ENCODE assay signal across 22 mouse cellular contexts in genomic region chr19:4136463-4136862, GRCm38 (mm10). TPM values are rescaled to one million over a fixed set of nuclear protein-coding genes. Genes with fewer than 3 reads are reported as not detected.
A peak's percentile ranks its signal among the peaks of the same experiment; 100 is the strongest.
DNase-seq lines count a peak whose midpoint lies in the region; ATAC-seq and TF ChIP-seq lines count a peak whose summit lies in the region.
"Had no signal": no experiment of that assay in that cellular context is flagged by ENCODE, and none has a peak within 500 bp of the region (broad histone marks: within the 10 kb centered on the region; RNA-seq: fewer than 3 reads in every experiment).

No protein-coding gene starts in this region.

- in situ Hi-C loops in CH12.LX (cut with MboI; ENCODE audit: low pct_ligation_motif_present, low pct_unique_long_range_greater_than_20kb, low sequenced_read_pairs) = no loop called here

- TF ChIP-seq CTCF in CH12.LX (conservative IDR thresholded peaks at IDR 0.05 in 1 of 2, IDR thresholded peaks at IDR 0.05 in 1 of 2; ENCODE audit: low read depth in 2 of 2, low read length in 2 of 2) = peak; percentile 6 to 73; a peak in 3 of 4 replicates
- TF ChIP-seq CTCF in bone marrow, adult 2 months (IDR thresholded peaks at IDR 0.05; ENCODE audit: control insufficient read depth, insufficient read depth, low read length) = peak; percentile 32; the same call in 1 of the 2 replicates
- peak; percentile 48 for TF ChIP-seq CTCF in liver, postnatal 0 days (IDR thresholded peaks at IDR 0.05; ENCODE audit: low read depth)

- TF ChIP-seq EP300 in CH12.LX (IDR thresholded peaks at IDR 0.05; ENCODE audit: low read length) = no peak
- TF ChIP-seq EP300 in liver, postnatal 0 days (IDR thresholded peaks at IDR 0.05; ENCODE audit: low read depth) = no peak

- 80% methylated on average over 5 of the region's 5 CpGs for WGBS in bone marrow, adult 2 months
- 80% methylated on average over 5 of the region's 5 CpGs for WGBS in liver, postnatal 0 days (ENCODE audit: insufficient replicate concordance)
- 77% methylated on average over 5 of the region's 5 CpGs for WGBS in midbrain, embryonic 14.5 days

- peak; percentile 23 for TF ChIP-seq RAD21 in CH12.LX (IDR thresholded peaks at IDR 0.05; ENCODE audit: low read depth, low read length)

- H3K9ac ChIP-seq in CH12.LX (ENCODE audit: insufficient read depth, low read depth) = peak overlapping the region; percentile 7; the same call in 1 of the 2 replicates
- no peak overlapping the region for H3K9ac ChIP-seq in liver, postnatal 0 days (replicated peaks)
- no peak overlapping the region for H3K9ac ChIP-seq in midbrain, embryonic 14.5 days (replicated peaks; ENCODE audit: low read length)
- H3K9ac ChIP-seq: forebrain, embryonic 13.5 days; hindbrain, embryonic 13.5 days; intestine, embryonic 15.5 days; stomach, embryonic 15.5 days had no signal

- DNase-seq in CD4-positive, CD25-positive, alpha-beta regulatory T cell, adult 2 months (ENCODE audit: low read depth, low spot score) = peak; percentile 62
- peak; percentile 69 for DNase-seq in CH12.LX (ENCODE audit: extremely low read depth)
- no peak for DNase-seq in liver, postnatal 0 days
- no peak for DNase-seq in embryo, embryonic 10 days (ENCODE audit: low spot score)
- no peak for DNase-seq in lung, postnatal 10 days
- DNase-seq in midbrain, embryonic 14.5 days = no peak
- DNase-seq: adrenal gland, postnatal 25 days; cerebellum, adult 9-11 months; heart, postnatal 14 days; lung, adult 18-20 months; right cerebral cortex, adult 18-20 months had no signal

- dilution Hi-C loops in CH12.LX (cut with MboI; ENCODE audit: extremely low pct_ligation_motif_present, extremely low pct_unique_long_range_greater_than_20kb, low sequenced_read_pairs) = no loop called here

- peaks cover 36 to 91% of the 10 kb centered on the region in 2 experiments for H3K4me1 ChIP-seq in CH12.LX (ENCODE audit: control insufficient read depth in 1 of 2, insufficient read depth in 2 of 2)
- H3K4me1 ChIP-seq in bone marrow, adult 2 months (ENCODE audit: control insufficient read depth, insufficient read depth, low read length) = no peaks in the 10 kb centered on the region; the same call in none of the 2 replicates
- H3K4me1 ChIP-seq in liver, postnatal 0 days (ENCODE audit: insufficient read depth) = peaks cover 9% of the 10 kb centered on the region
- 0 out of 2 replicates have a peak, but pooled peaks cover 6% of the 10 kb centered on the region for H3K4me1 ChIP-seq in midbrain, embryonic 14.5 days (ENCODE audit: control insufficient read depth, insufficient read depth, low read length)
- H3K4me1 ChIP-seq: forebrain, embryonic 13.5 days; intestine, embryonic 15.5 days; limb, embryonic 10.5 days; stomach, embryonic 15.5 days had no signal

- peak overlapping the region in 1 of 3 experiments; percentile 8 for H3K4me3 ChIP-seq in CH12.LX (replicated peaks in 1 of 3; ENCODE audit: low read depth in 2 of 3, low read length in 2 of 3, poor library complexity in 1 of 3)
- H3K4me3 ChIP-seq in bone marrow, adult 2 months (replicated peaks; ENCODE audit: control insufficient read depth, low read depth, low read length) = no peak overlapping the region
- H3K4me3 ChIP-seq in liver, postnatal 0 days (ENCODE audit: low read depth, low read length) = no peak overlapping the region
- no peak overlapping the region for H3K4me3 ChIP-seq in midbrain, embryonic 14.5 days (replicated peaks; ENCODE audit: low read depth, low read length)
- H3K4me3 ChIP-seq: forebrain, embryonic 13.5 days; hindbrain, embryonic 13.5 days; intestine, embryonic 15.5 days; layer of hippocampus, adult 2 months; limb, embryonic 10.5 days; stomach, embryonic 15.5 days had no signal

- no peaks in the 10 kb centered on the region for H3K9me3 ChIP-seq in CH12.LX (replicated peaks; ENCODE audit: low read length)
- no peaks in the 10 kb centered on the region for H3K9me3 ChIP-seq in liver, postnatal 0 days (ENCODE audit: low read length)
- H3K9me3 ChIP-seq in midbrain, embryonic 14.5 days (ENCODE audit: control insufficient read depth, low read length) = no peaks in the 10 kb centered on the region
- H3K9me3 ChIP-seq: forebrain, embryonic 13.5 days; hindbrain, embryonic 13.5 days; intestine, embryonic 15.5 days; limb, embryonic 10.5 days; stomach, embryonic 15.5 days had no signal

- no peak; the same call in 1 of the 2 replicates for TF ChIP-seq POLR2A in CH12.LX (IDR thresholded peaks at IDR 0.05; ENCODE audit: low read depth, low read length)
- TF ChIP-seq POLR2A in bone marrow, adult 2 months (IDR thresholded peaks at IDR 0.05; ENCODE audit: borderline replicate concordance, control insufficient read depth, low read depth, low read length) = no peak

- peaks cover 16 to 59% of the 10 kb centered on the region in 2 experiments for H3K36me3 ChIP-seq in CH12.LX (replicated peaks in 1 of 2; ENCODE audit: control insufficient read depth in 1 of 2, insufficient read depth in 1 of 2, low read length in 1 of 2)
- H3K36me3 ChIP-seq in liver, postnatal 0 days (replicated peaks; ENCODE audit: insufficient read depth, low read length) = peaks cover 16% of the 10 kb centered on the region
- peaks cover 21% of the 10 kb centered on the region for H3K36me3 ChIP-seq in midbrain, embryonic 14.5 days (ENCODE audit: control insufficient read depth, insufficient read depth, low read length)

- H3K79me2 ChIP-seq in CH12.LX (replicated peaks; ENCODE audit: control insufficient read depth, extremely low read depth, insufficient read depth, poor library complexity, severe bottlenecking) = no peaks in the 10 kb centered on the region; the same call in 1 of the 2 replicates

- no peaks in the 10 kb centered on the region for H3K27me3 ChIP-seq in CH12.LX (replicated peaks)
- no peaks in the 10 kb centered on the region for H3K27me3 ChIP-seq in liver, postnatal 0 days (ENCODE audit: insufficient read depth, low read length)
- no peaks in the 10 kb centered on the region for H3K27me3 ChIP-seq in midbrain, embryonic 14.5 days (ENCODE audit: control insufficient read depth, insufficient read depth, low read length)
- H3K27me3 ChIP-seq: forebrain, embryonic 13.5 days; hindbrain, embryonic 13.5 days; intestine, embryonic 15.5 days; stomach, embryonic 15.5 days had no signal

- no peak overlapping the region for H3K4me2 ChIP-seq in CH12.LX (ENCODE audit: insufficient read depth, low read depth, poor library complexity, severe bottlenecking)
- H3K4me2 ChIP-seq in liver, postnatal 0 days (ENCODE audit: low read depth, low read length) = no peak overlapping the region
- H3K4me2 ChIP-seq in midbrain, embryonic 14.5 days (ENCODE audit: low read length) = no peak overlapping the region
- H3K4me2 ChIP-seq: forebrain, embryonic 13.5 days; heart, embryonic 11.5 days; hindbrain, embryonic 13.5 days; intestine, embryonic 15.5 days; stomach, embryonic 15.5 days had no signal

- no peak for ATAC-seq in CD4-positive, CD25-positive, alpha-beta regulatory T cell, adult 4 months
- no peak for ATAC-seq in liver, postnatal 0 days
- no peak for ATAC-seq in midbrain, embryonic 14.5 days (ENCODE audit: low FRiP score, low TSS enrichment)
- ATAC-seq: forebrain, embryonic 13.5 days had no signal

- peak overlapping the region; percentile 44 for H3K27ac ChIP-seq in CH12.LX (ENCODE audit: insufficient read depth, low read depth)
- H3K27ac ChIP-seq in bone marrow, adult 2 months (ENCODE audit: control insufficient read depth, insufficient read depth, low read depth, low read length, poor library complexity) = no peak overlapping the region
- no peak overlapping the region for H3K27ac ChIP-seq in liver, postnatal 0 days (ENCODE audit: low read depth)
- no peak overlapping the region for H3K27ac ChIP-seq in midbrain, embryonic 14.5 days (replicated peaks; ENCODE audit: low read depth, low read length)
- H3K27ac ChIP-seq: forebrain, embryonic 13.5 days; hindbrain, embryonic 13.5 days; intestine, embryonic 15.5 days; layer of hippocampus, adult 2 months; limb, embryonic 10.5 days; stomach, embryonic 15.5 days had no signal

RNA-seq across cellular contexts. Expression of gene Gpr152, which starts 3.1 kb away (rescaled TPM):
- under 1 TPM in 1 of 2 experiments, not detected in 1; 0.29 TPM for polyA plus RNA-seq in CD4-positive, CD25-positive, alpha-beta regulatory T cell, adult 4 months (2017; shearing (Covaris generic))
- 0.17 and 0.25 TPM in 2 replicates for total RNA-seq in CH12.LX (2012; rRNA removed)
- total RNA-seq in CH12.LX (2014; rRNA removed) = 0.05 TPM in 1 of 2 replicates, not detected in the other
- polyA plus RNA-seq in CH12.LX (2012; ENCODE audit: insufficient read length, low read depth) = 0.71 and 0.82 TPM in 2 replicates
- polyA plus RNA-seq in bone marrow, adult 2 months (2011; ENCODE audit: insufficient read depth, insufficient read length, low replicate concordance, missing spikeins) = not detected in 2 replicates
- polyA plus RNA-seq in liver, postnatal 0 days (2015; fragmentation: Nextera tagmentation; extraction: Ambion mirVana) = not detected in 2 replicates
- not detected in 2 replicates for polyA plus RNA-seq in midbrain, embryonic 14.5 days (2014; fragmentation: Nextera tagmentation; extraction: Ambion mirVana)
- total RNA-seq: heart, postnatal 14 days had no signal
- polyA plus RNA-seq: heart, embryonic 11.5 days; hindbrain, embryonic 13.5 days; intestine, embryonic 15.5 days; kidney, embryonic 16.5 days; limb, embryonic 10.5 days; neural tube, embryonic 11.5 days; stomach, embryonic 15.5 days had no signal

RNA-seq across cellular contexts. Expression of gene Cabp4, which starts 7.4 kb away (rescaled TPM):
- under 1 TPM; 0.79 to 0.92 TPM for polyA plus RNA-seq in CD4-positive, CD25-positive, alpha-beta regulatory T cell, adult 4 months (2017; shearing (Covaris generic))
- total RNA-seq in CH12.LX (2012; rRNA removed) (2.8 and 3.3 TPM in 2 replicates), CH12.LX (2014; rRNA removed) (6.4 and 6.9 TPM in 2 replicates)
- polyA plus RNA-seq in CH12.LX (2012; ENCODE audit: insufficient read length, low read depth) = 11.8 and 14.7 TPM in 2 replicates
- polyA plus RNA-seq in bone marrow, adult 2 months (2011; ENCODE audit: insufficient read depth, insufficient read length, low replicate concordance, missing spikeins) = 0.29 and 0.60 TPM in 2 replicates
- polyA plus RNA-seq in liver, postnatal 0 days (2015; fragmentation: Nextera tagmentation; extraction: Ambion mirVana) = 0.11 and 0.15 TPM in 2 replicates
- 0.14 and 0.15 TPM in 2 replicates for polyA plus RNA-seq in midbrain, embryonic 14.5 days (2014; fragmentation: Nextera tagmentation; extraction: Ambion mirVana)
- total RNA-seq: heart, postnatal 14 days had no signal
- polyA plus RNA-seq: heart, embryonic 11.5 days; neural tube, embryonic 11.5 days had no signal

RNA-seq across cellular contexts. Expression of gene Aip, which starts 10.8 kb away (rescaled TPM):
- 100 to 1,000 TPM; 179 to 208 TPM for polyA plus RNA-seq in CD4-positive, CD25-positive, alpha-beta regulatory T cell, adult 4 months (2017; shearing (Covaris generic))
- total RNA-seq in CH12.LX (2012; rRNA removed) (37.5 and 39.7 TPM in 2 replicates), CH12.LX (2014; rRNA removed) (10.8 and 11.7 TPM in 2 replicates)
- 64.8 and 87.9 TPM in 2 replicates for polyA plus RNA-seq in CH12.LX (2012; ENCODE audit: insufficient read length, low read depth)
- 22.0 and 53.5 TPM in 2 replicates for polyA plus RNA-seq in bone marrow, adult 2 months (2011; ENCODE audit: insufficient read depth, insufficient read length, low replicate concordance, missing spikeins)
- polyA plus RNA-seq in liver, postnatal 0 days (2015; fragmentation: Nextera tagmentation; extraction: Ambion mirVana) = 23.1 and 26.8 TPM in 2 replicates
- 84.3 and 98.0 TPM in 2 replicates for polyA plus RNA-seq in midbrain, embryonic 14.5 days (2014; fragmentation: Nextera tagmentation; extraction: Ambion mirVana)

RNA-seq across cellular contexts. Expression of gene Coro1b, which starts 12.0 kb away (rescaled TPM):
- 100 to 1,000 TPM; 236 to 310 TPM for polyA plus RNA-seq in CD4-positive, CD25-positive, alpha-beta regulatory T cell, adult 4 months (2017; shearing (Covaris generic))
- total RNA-seq in CH12.LX (2012; rRNA removed) (172 and 194 TPM in 2 replicates), CH12.LX (2014; rRNA removed) (154 and 179 TPM in 2 replicates)
- polyA plus RNA-seq in CH12.LX (2012; ENCODE audit: insufficient read length, low read depth) = 265 and 293 TPM in 2 replicates
- polyA plus RNA-seq in bone marrow, adult 2 months (2011; ENCODE audit: insufficient read depth, insufficient read length, low replicate concordance, missing spikeins) = 75.8 and 114 TPM in 2 replicates
- polyA plus RNA-seq in liver, postnatal 0 days (2015; fragmentation: Nextera tagmentation; extraction: Ambion mirVana) = 63.0 and 64.4 TPM in 2 replicates
- 105 and 117 TPM in 2 replicates for polyA plus RNA-seq in midbrain, embryonic 14.5 days (2014; fragmentation: Nextera tagmentation; extraction: Ambion mirVana)

RNA-seq across cellular contexts. Expression of gene Ptprcap, which starts 16.9 kb away (rescaled TPM):
- polyA plus RNA-seq in CD4-positive, CD25-positive, alpha-beta regulatory T cell, adult 4 months (2017; shearing (Covaris generic)) = 100 to 1,000 TPM; 836 to 870 TPM
- 438 and 452 TPM in 2 replicates for total RNA-seq in CH12.LX (2012; rRNA removed)
- total RNA-seq in CH12.LX (2014; rRNA removed) = 380 and 447 TPM in 2 replicates
- 296 and 343 TPM in 2 replicates for polyA plus RNA-seq in CH12.LX (2012; ENCODE audit: insufficient read length, low read depth)
- polyA plus RNA-seq in bone marrow, adult 2 months (2011; ENCODE audit: insufficient read depth, insufficient read length, low replicate concordance, missing spikeins) = 27.6 and 60.8 TPM in 2 replicates
- 35.7 and 35.8 TPM in 2 replicates for polyA plus RNA-seq in liver, postnatal 0 days (2015; fragmentation: Nextera tagmentation; extraction: Ambion mirVana)
- polyA plus RNA-seq in midbrain, embryonic 14.5 days (2014; fragmentation: Nextera tagmentation; extraction: Ambion mirVana) = 0.55 and 0.64 TPM in 2 replicates

Comparison
In these comparisons a context has a peak if more than half of its experiments do, and no peak if none do; other contexts are left out.
1. DNase-seq: peak in CD4-positive, CD25-positive, alpha-beta regulatory T cell, adult 2 months (single experiment) and CH12.LX (single experiment); none in liver, postnatal 0 days (single experiment), embryo, embryonic 10 days (single experiment), lung, postnatal 10 days (single experiment) and midbrain, embryonic 14.5 days (single experiment).
2. Peak in every context shown above with its lines, with median percentiles within 50 percentile points of each other: CTCF ChIP-seq.